Mouse (Mus musculus): ENCODE results near the gene Zfp933.
A peak's percentile ranks its signal among the peaks of the same experiment; 100 is the strongest.
"Not testable (repeated sequence)": the region's sequence is repeated elsewhere in the genome, so short reads cannot be mapped to it uniquely, and the experiment has no call there.

The Zfp933 gene

DNA sequence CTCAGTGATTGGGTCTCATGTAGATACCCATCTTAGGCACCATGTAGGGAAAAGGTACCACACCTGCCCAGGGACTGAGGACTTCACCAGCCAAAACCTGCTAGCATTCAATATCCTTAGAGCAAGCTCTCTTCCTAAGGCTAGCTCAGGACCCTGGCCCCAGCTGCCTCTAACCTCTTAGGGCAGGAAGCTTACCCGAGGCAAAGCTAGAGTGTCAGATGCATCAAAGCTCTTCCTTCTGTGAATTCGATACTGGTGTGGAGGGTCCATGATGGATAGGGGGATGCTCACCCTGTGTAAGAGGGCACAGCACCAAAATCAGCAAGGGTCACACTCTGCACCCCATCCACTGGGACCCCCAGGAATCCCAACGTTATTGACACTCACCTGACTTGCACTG lies 13.9 kb upstream of the Zfp933 start:
- DNase-seq (ENCODE audit: low read depth, low spot score), result no peak

DNA sequence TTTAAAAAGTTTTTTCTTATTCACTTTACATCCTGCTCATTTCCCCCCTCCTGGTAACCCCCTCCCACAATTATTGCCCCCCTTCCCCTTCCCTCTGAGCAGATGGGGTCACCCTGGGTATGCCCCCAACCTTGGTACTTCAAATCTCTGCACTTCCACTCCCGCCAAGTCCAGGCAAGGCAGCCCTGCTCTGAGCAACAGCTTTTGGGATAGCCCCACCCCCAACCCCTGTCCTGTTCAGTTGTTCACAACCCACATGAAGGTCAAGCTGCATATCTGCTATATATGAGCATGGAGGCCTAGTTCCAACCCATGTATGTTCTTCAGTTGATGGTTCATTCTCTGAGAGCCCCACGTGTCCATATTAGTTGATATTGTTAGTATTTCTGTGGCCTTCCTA lies 2.6 kb upstream of the Zfp933 start:
- no peak for DNase-seq (ENCODE audit: low read depth, low spot score)

DNA sequence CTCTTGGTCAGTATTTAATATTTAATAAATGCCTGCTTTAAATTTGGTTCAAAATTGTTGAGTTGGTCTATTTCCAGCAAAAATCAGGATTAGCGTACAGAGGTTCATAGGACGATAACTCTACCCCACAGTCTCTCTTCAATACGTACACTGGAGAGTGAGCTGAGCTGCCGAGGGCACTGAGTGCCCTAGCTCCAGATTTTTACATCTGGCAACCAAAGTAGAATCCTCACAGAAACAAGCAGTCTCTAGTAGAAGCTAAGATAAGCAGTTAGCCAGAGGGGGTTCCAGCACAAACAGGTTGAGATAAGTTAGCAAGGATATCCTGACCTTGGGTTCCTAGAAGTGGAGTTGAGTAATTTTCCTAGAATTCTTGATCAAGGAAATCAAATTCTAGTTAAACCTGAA lies 422 bp upstream of the Zfp933 start:
- no peak for DNase-seq (ENCODE audit: low read depth, low spot score)

DNA sequence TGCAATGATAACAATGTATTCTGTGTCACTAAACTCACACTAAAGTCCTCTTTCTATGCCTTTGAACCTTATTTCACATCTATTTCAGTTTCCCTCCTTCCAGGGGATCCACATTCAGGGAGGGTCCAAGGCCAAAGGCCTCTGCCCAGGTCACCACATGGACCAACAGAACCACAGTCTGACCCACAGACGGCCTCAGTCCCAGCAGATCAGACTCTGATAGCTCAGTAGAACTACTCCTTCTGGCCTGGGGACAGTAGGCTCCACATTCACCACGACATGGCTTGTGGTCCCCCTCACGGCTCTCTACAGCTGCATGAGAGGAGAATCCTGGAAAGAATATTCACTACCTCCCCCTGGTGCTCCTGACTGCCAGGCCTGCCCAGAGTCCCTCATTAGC lies 5.3 kb downstream of the Zfp933 start:
- DNase-seq (ENCODE audit: low read depth, low spot score), result no peak

GRCm38 (mm10) chr4:147839282-147839681 lies 8.9 kb downstream of the Zfp933 start:
- DNase-seq (ENCODE audit: low read depth, low spot score), result not testable (repeated sequence)

- DNase-seq (ENCODE audit: low read depth, low spot score), result no peak
These were observed 23.8 kb downstream of the Zfp933 start for GRCm38 (mm10) chr4:147824389-147824788.

DNA sequence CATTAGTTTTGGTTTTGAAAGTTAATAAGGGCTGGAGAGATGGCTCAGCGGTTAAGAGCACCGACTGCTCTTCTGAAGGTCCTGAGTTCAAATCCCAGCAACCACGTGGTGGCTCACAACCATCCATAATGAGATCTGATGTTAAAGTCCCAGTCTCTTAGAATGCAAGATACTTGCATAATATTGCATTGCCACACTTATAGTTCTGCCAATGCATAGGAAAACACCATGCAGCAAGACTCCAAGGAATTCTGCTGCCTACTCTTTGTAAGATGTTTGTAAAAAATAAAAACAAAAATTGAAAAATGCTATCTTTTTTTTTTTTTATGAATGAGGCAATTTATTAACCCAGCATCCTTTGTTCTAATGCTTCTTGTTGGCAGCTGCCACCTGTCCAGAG lies 26.8 kb downstream of the Zfp933 start:
- DNase-seq (ENCODE audit: low read depth, low spot score), result not testable (repeated sequence)

- DNase-seq (ENCODE audit: low read depth, low spot score), result not testable (repeated sequence)
These were observed 28.5 kb downstream of the Zfp933 start for GRCm38 (mm10) chr4:147819659-147820058.

GRCm38 (mm10) chr4:147814592-147815167 lies 33.5 kb downstream of the Zfp933 start:
- DNase-seq (ENCODE audit: low read depth, low spot score), result no peak

DNA sequence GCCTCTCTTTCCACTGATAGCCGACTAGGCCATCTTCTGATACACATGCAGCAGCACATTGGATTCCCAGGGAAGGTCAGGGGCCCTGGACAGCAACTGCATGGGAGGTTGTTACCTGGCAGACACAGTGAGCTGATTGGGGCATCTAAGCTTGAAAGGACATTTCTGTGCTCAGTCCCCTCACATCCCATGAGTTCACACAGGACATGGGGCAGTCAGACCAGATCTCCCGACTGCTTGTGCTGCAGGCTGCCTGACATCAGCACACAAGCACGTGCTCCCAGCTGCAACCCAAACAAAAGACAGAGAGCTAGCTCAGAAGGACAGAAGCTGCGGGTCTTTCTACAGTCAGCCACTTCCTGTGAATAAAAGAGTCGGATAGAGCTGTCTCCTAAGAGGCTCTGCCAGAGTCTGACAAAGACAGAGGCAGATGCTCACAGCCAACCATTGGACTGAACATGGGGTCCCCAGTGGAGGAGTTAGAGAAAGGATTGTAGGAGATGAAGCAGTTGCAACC lies 34.9 kb downstream of the Zfp933 start:
- no peak for DNase-seq (ENCODE audit: low read depth, low spot score)

GRCm38 (mm10) chr4:147809966-147810304 lies 38.2 kb downstream of the Zfp933 start:
- not testable (repeated sequence) for DNase-seq (ENCODE audit: low read depth, low spot score)

- peak; percentile 65 for DNase-seq (ENCODE audit: low read depth, low spot score)
These were observed 38.7 kb downstream of the Zfp933 start, which contains the start of gene Zfp984 for GRCm38 (mm10) chr4:147809292-147809965. Gene Zfp984, minus strand, starts transcription at chr4:147809788.

DNA sequence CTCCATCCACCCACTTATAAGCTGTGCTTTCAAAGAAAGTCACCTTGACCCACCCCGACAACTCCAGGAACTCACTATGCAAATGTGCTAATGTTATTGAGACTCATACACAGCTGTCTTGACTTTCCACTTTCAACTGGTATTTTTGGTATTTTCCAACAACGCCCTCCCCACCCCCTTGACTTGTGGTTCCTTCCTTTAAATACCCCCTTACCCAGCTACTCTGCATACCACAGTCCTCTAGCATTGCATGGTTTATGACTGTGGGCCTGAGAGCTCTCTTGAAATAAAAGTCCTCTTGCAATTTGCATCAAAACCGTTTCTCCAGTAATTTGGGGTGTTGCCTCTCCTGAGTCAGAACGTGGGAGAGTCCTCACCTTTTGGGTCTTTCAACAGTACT lies 39.7 kb downstream of the Zfp933 start:
- peak; percentile 56 for DNase-seq (ENCODE audit: low read depth, low spot score)

DNA sequence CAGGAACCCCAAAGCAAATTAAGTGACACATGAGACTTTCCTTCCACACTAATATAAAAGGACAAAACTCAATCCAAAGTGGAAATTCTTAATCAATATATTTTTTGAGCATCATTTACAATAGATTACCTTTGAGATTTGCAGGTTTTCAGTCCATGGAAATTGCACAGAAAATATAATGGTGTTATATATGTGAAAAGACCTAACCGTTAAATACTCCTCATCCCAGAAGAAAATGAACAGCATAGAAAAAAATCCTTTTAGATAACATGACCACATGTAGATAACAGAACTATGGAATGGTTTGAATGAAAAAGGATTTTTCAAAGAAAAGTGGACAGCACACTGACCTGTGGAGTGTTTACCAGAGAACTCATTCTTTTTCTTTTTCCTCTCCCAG lies 52.9 kb downstream of the Zfp933 start:
- DNase-seq (ENCODE audit: low read depth, low spot score), result not testable (repeated sequence)

GRCm38 (mm10) chr4:147794026-147794665 lies 54.0 kb downstream of the Zfp933 start:
- peak; percentile 41 for DNase-seq (ENCODE audit: low read depth, low spot score)

DNA sequence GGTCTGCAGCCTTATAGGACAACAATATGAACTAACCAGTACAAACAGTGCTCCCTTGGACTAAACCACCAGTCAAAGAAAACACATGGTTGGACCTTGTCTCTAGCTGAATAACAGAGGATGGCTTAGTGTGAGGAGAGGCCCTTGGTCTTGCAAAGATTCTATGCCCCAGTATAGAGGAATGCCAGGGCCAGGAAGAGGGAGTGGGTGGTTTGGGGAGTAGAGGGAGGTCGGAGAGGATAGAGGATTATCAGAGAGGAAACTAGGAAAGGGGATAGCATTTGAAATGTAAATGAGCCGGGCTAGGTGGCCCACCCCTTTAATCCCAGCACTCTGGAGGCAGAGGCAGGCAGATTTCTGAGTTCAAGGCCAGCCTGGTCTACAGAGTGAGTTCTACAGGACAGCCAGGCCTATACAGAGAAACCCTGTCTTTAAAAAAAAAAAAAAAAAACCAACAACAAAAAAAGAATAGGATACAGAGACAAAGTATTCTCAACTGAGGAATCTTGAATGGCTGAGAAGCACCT lies 54.7 kb downstream of the Zfp933 start:
- not testable (repeated sequence) for DNase-seq (ENCODE audit: low read depth, low spot score)

DNA sequence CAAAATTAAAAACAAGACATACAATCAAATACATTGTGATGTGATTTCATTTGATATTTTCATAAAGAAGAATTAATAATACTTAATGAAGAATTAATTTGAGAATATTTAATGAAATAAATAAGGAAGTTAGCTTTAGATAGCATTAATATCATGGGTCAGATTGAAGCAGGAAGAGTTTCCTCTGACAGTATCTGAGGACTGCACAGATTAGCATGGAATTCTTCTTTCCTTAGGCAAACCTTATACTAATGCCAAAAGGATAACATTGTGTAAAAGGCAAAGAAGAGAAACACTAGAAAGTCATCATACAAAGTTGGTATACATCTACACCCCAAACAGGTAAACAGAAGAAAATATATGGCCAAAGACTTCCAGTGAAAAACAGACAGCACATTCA lies 56.4 kb downstream of the Zfp933 start:
- DNase-seq (ENCODE audit: low read depth, low spot score), result not testable (repeated sequence)
